Mouse (Mus musculus): ENCODE results near the gene Kcnma1.
A peak's percentile ranks its signal among the peaks of the same experiment; 100 is the strongest.

Kcnma1 gene

GRCm38 (mm10) chr14:23437467-23437866, 576.8 kb downstream of the Kcnma1 start:
- Histone ChIP-seq H3K9me3 (ENCODE audit: low read length) (no peaks in the 10 kb centered on the region), H3K36me3 (ENCODE audit: insufficient read depth, low read length) (no peaks in the 10 kb centered on the region), H3K4me1 (replicated peaks; ENCODE audit: low read depth, low read length) (no peaks in the 10 kb centered on the region), H3K4me3 (replicated peaks; ENCODE audit: low read length) (no peak overlapping the region), H3K27me3 (ENCODE audit: insufficient read depth, low read length) (no peaks in the 10 kb centered on the region)
- TF ChIP-seq POU5F1 (IDR thresholded peaks at IDR 0.05; ENCODE audit: borderline replicate concordance, low read length) (no peak), NANOG (IDR thresholded peaks at IDR 0.05; ENCODE audit: borderline replicate concordance, low read length) (no peak), CTCF (conservative IDR thresholded peaks at IDR 0.05; ENCODE audit: low read length) (no peak)

- H3K4me1 ChIP-seq (replicated peaks; ENCODE audit: low read depth, low read length), result no peaks in the 10 kb centered on the region
- H3K27me3 ChIP-seq (ENCODE audit: insufficient read depth, low read length), result no peaks in the 10 kb centered on the region
- no peaks in the 10 kb centered on the region for H3K9me3 ChIP-seq (ENCODE audit: low read length)
- no peak overlapping the region for H3K4me3 ChIP-seq (replicated peaks; ENCODE audit: low read length)
- H3K36me3 ChIP-seq (ENCODE audit: insufficient read depth, low read length), result no peaks in the 10 kb centered on the region
- no peak for TF ChIP-seq NANOG (IDR thresholded peaks at IDR 0.05; ENCODE audit: borderline replicate concordance, low read length)
- TF ChIP-seq POU5F1 (IDR thresholded peaks at IDR 0.05; ENCODE audit: borderline replicate concordance, low read length), result no peak
- no peak for TF ChIP-seq CTCF (conservative IDR thresholded peaks at IDR 0.05; ENCODE audit: low read length)
Observed at GRCm38 (mm10) chr14:23435861-23436260, 578.4 kb downstream of the Kcnma1 start.

GRCm38 (mm10) chr14:23430006-23430405, 584.3 kb downstream of the Kcnma1 start:
- H3K9me3 ChIP-seq (ENCODE audit: low read length), result no peaks in the 10 kb centered on the region
- TF ChIP-seq NANOG (IDR thresholded peaks at IDR 0.05; ENCODE audit: borderline replicate concordance, low read length) (no peak), CTCF (conservative IDR thresholded peaks at IDR 0.05; ENCODE audit: low read length) (no peak), POU5F1 (IDR thresholded peaks at IDR 0.05; ENCODE audit: borderline replicate concordance, low read length) (no peak)
- no peaks in the 10 kb centered on the region for H3K36me3 ChIP-seq (ENCODE audit: insufficient read depth, low read length)
- H3K4me1 ChIP-seq (replicated peaks; ENCODE audit: low read depth, low read length), result no peaks in the 10 kb centered on the region
- no peak overlapping the region for H3K4me3 ChIP-seq (replicated peaks; ENCODE audit: low read length)
- H3K27me3 ChIP-seq (ENCODE audit: insufficient read depth, low read length), result no peaks in the 10 kb centered on the region

- H3K9me3 ChIP-seq (ENCODE audit: low read length), result no peaks in the 10 kb centered on the region
- TF ChIP-seq POU5F1 (IDR thresholded peaks at IDR 0.05; ENCODE audit: borderline replicate concordance, low read length) (no peak), CTCF (conservative IDR thresholded peaks at IDR 0.05; ENCODE audit: low read length) (peak; percentile 61)
- H3K36me3 ChIP-seq (ENCODE audit: insufficient read depth, low read length), result no peaks in the 10 kb centered on the region
- no peaks in the 10 kb centered on the region for H3K4me1 ChIP-seq (replicated peaks; ENCODE audit: low read depth, low read length)
- H3K27me3 ChIP-seq (ENCODE audit: insufficient read depth, low read length), result no peaks in the 10 kb centered on the region
- no peak overlapping the region for H3K4me3 ChIP-seq (replicated peaks; ENCODE audit: low read length)
Observed at GRCm38 (mm10) chr14:23429043-23429442, 585.2 kb downstream of the Kcnma1 start.

GRCm38 (mm10) chr14:23422481-23423040, 591.7 kb downstream of the Kcnma1 start:
- Histone ChIP-seq H3K27me3 (ENCODE audit: insufficient read depth, low read length) (no peaks in the 10 kb centered on the region), H3K4me1 (replicated peaks; ENCODE audit: low read depth, low read length) (no peaks in the 10 kb centered on the region), H3K4me3 (replicated peaks; ENCODE audit: low read length) (no peak overlapping the region), H3K9me3 (ENCODE audit: low read length) (no peaks in the 10 kb centered on the region), H3K36me3 (ENCODE audit: insufficient read depth, low read length) (no peaks in the 10 kb centered on the region)
- TF ChIP-seq CTCF (conservative IDR thresholded peaks at IDR 0.05; ENCODE audit: low read length) (no peak), NANOG (IDR thresholded peaks at IDR 0.05; ENCODE audit: borderline replicate concordance, low read length) (no peak), POU5F1 (IDR thresholded peaks at IDR 0.05; ENCODE audit: borderline replicate concordance, low read length) (no peak)

GRCm38 (mm10) chr14:23418955-23419354, 595.3 kb downstream of the Kcnma1 start:
- Histone ChIP-seq H3K27me3 (ENCODE audit: insufficient read depth, low read length) (no peaks in the 10 kb centered on the region), H3K4me3 (replicated peaks; ENCODE audit: low read length) (no peak overlapping the region), H3K9me3 (ENCODE audit: low read length) (no peaks in the 10 kb centered on the region), H3K4me1 (replicated peaks; ENCODE audit: low read depth, low read length) (no peaks in the 10 kb centered on the region), H3K36me3 (ENCODE audit: insufficient read depth, low read length) (no peaks in the 10 kb centered on the region)
- no peak for TF ChIP-seq CTCF (conservative IDR thresholded peaks at IDR 0.05; ENCODE audit: low read length)
- no peak for TF ChIP-seq POU5F1 (IDR thresholded peaks at IDR 0.05; ENCODE audit: borderline replicate concordance, low read length)
- no peak for TF ChIP-seq NANOG (IDR thresholded peaks at IDR 0.05; ENCODE audit: borderline replicate concordance, low read length)

GRCm38 (mm10) chr14:23407051-23407450, 607.2 kb downstream of the Kcnma1 start:
- H3K36me3 ChIP-seq (ENCODE audit: insufficient read depth, low read length), result no peaks in the 10 kb centered on the region
- peaks cover 3% of the 10 kb centered on the region; the same call in 1 of the 2 replicates for H3K27me3 ChIP-seq (ENCODE audit: insufficient read depth, low read length)
- no peaks in the 10 kb centered on the region for H3K4me1 ChIP-seq (replicated peaks; ENCODE audit: low read depth, low read length)
- no peak overlapping the region for H3K4me3 ChIP-seq (replicated peaks; ENCODE audit: low read length)
- no peaks in the 10 kb centered on the region for H3K9me3 ChIP-seq (ENCODE audit: low read length)
- TF ChIP-seq POU5F1 (IDR thresholded peaks at IDR 0.05; ENCODE audit: borderline replicate concordance, low read length) (no peak), CTCF (conservative IDR thresholded peaks at IDR 0.05; ENCODE audit: low read length) (no peak), NANOG (IDR thresholded peaks at IDR 0.05; ENCODE audit: borderline replicate concordance, low read length) (no peak)

DNA sequence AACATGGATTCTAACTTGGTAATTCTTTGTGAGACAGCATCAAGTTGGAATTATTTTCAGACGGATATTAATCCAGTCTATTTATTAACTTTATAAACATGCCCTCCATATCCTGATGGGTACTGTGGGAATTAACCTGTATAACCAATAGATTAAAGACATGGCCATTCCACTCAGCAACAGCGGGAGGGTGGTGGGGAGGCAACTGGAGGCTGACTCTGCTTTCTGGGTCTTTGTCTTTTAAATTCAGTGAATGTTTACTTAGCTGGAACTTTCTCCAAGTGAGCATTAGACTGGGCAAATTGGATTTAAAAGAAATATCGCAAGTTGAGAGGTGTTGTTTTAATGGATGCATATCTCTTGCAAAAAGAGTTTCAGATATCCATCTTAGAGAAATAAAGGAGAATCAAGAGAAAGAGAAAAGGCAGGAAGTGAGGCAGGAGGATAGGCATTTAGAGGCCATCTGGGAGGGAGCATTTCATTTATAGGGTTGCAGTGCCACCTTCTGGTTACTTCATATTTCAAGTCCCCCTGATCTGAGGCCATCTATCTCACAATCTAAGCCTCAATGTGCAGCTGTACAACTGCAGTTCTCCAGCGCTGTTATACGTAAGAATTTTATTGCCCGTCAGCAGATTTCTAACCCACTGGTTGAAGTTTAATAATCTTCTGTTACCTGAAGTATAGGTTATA, 613.4 kb downstream of the Kcnma1 start:
- TF ChIP-seq CTCF (conservative IDR thresholded peaks at IDR 0.05; ENCODE audit: low read length) (peak; percentile 31), NANOG (IDR thresholded peaks at IDR 0.05; ENCODE audit: borderline replicate concordance, low read length) (no peak), POU5F1 (IDR thresholded peaks at IDR 0.05; ENCODE audit: borderline replicate concordance, low read length) (no peak)
- no peaks in the 10 kb centered on the region for H3K9me3 ChIP-seq (ENCODE audit: low read length)
- no peaks in the 10 kb centered on the region for H3K36me3 ChIP-seq (ENCODE audit: insufficient read depth, low read length)
- peaks cover 27% of the 10 kb centered on the region for H3K4me1 ChIP-seq (replicated peaks; ENCODE audit: low read depth, low read length)
- no peaks in the 10 kb centered on the region for H3K27me3 ChIP-seq (ENCODE audit: insufficient read depth, low read length)
- no peak overlapping the region for H3K4me3 ChIP-seq (replicated peaks; ENCODE audit: low read length)
